Mouse (Mus musculus) brown adipose tissue, adult 24 weeks (tissue): ENCODE results near the gene Tmem138. TPM values are rescaled to one million over a fixed set of nuclear protein-coding genes. Genes with fewer than 3 reads are reported as not detected.
A peak's percentile ranks its signal among the peaks of the same experiment; 100 is the strongest.
"Not testable (repeated sequence)": the region's sequence is repeated elsewhere in the genome, so short reads cannot be mapped to it uniquely, and the experiment has no call there.

Experiments used
- H3K27ac ChIP-seq: fragments of 200-500 bp; replicated peaks from 2 replicates; pipeline ENCODE4 v1.5.1; 2012; ENCODE audit warnings: low read depth, mild to moderate bottlenecking, low read length
- H3K4me1 ChIP-seq: fragments of 200-500 bp; 2 replicates; pipeline ENCODE4 v1.6.1; 2012; ENCODE audit warnings: low read length, mixed read lengths; ENCODE audit not compliant: control insufficient read depth, insufficient read depth, insufficient read length
- H3K4me3 ChIP-seq: fragments of 200-500 bp; 2 replicates; pipeline ENCODE4 v1.5.1; 2012; ENCODE audit warnings: low read depth, mild to moderate bottlenecking, low read length, moderate library complexity; ENCODE audit not compliant: insufficient read depth
- polyA plus RNA-seq: library from polyadenylated mRNA; stranded (reverse); fragments of >200 nt; gene quantifications from 2 replicates; pipeline ENCODE4 v1.2.4, GENCODE M21; 2012; ENCODE audit not compliant: missing spikeins, insufficient read depth, insufficient read length

Gene Tmem138
- polyA plus RNA-seq, 1 experiment: 6.6 TPM

DNA sequence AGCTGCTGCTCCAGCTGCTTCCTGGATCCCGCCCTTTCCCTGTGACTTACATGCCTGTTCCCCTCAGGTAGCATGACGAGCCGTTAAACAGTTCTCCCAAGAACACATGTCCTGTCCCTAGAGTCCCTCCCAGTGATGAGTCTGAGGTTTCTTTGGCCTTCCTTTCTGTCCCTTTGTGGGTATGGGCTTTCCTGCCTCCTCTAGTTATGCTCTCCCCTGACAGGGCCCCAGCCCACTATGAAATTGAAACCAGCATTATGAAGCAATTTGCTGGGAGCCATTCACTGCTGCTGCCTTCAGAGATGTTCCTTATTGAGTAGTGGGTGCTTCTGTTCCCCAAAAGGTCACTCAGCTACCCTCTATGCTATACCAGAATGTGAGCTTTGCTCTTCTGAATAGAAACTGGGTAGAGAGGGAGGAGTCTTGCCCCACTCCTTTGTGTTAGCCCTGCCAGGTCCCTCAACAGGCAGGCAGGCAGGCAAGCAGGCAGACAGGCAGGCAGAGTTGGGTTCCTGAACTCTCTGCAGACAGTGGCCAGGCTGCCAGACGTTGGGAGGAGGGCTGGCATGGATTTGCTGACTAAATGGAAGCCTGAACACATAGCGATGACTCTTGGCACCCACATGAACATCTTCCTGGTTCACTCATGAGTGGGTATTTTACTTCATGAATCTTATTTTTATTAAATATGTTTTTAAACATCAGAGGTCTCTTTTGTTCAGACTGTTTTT, 12.1 kb upstream of the Tmem138 start:
- no peaks in the 10 kb centered on the region for H3K4me1 ChIP-seq
- H3K27ac ChIP-seq: no peak overlapping the region
- H3K4me3 ChIP-seq: no peak overlapping the region

DNA sequence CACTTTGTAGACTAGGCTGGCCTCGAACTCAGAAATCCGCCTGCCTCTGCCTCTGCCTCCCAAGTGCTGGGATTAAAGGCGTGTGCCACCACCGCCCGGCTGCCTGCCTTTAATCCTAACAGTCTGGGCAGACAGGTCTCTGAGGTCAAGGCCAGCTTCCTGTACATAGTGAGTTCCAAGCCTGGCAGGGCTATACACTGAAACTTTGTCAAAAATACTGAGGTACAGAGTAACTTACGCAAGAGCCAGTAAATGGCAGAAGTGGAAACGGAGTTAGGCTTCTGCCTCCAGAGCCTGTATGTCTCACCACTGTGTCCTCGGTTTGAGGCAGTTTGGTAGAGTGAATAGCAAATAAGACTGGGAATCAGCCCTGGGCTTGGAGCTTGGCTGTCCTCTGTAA, 10.1 kb upstream of the Tmem138 start:
- H3K27ac ChIP-seq: no peak overlapping the region
- H3K4me1 ChIP-seq: no peaks in the 10 kb centered on the region
- no peak overlapping the region for H3K4me3 ChIP-seq

DNA sequence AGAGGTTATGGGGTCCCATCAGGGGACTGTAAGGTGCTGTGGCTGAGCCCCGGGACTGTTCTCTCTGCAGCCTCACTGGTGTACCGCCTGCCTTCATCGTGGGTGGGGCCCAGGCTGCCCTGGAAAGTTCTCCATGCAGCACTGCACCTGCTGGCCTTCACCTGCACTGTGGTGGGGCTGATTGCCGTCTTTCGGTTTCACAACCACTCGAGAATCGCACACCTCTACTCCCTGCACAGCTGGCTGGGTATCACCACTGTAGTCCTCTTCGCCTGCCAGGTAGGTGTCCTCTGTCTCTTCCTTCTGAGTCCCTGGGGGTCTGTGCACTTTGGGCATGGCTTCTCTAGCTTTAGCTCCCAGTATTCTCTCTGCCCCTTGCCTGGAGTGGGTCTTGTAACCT, 8.0 kb upstream of the Tmem138 start:
- no peak overlapping the region for H3K4me3 ChIP-seq
- no peaks in the 10 kb centered on the region for H3K4me1 ChIP-seq
- no peak overlapping the region for H3K27ac ChIP-seq

DNA sequence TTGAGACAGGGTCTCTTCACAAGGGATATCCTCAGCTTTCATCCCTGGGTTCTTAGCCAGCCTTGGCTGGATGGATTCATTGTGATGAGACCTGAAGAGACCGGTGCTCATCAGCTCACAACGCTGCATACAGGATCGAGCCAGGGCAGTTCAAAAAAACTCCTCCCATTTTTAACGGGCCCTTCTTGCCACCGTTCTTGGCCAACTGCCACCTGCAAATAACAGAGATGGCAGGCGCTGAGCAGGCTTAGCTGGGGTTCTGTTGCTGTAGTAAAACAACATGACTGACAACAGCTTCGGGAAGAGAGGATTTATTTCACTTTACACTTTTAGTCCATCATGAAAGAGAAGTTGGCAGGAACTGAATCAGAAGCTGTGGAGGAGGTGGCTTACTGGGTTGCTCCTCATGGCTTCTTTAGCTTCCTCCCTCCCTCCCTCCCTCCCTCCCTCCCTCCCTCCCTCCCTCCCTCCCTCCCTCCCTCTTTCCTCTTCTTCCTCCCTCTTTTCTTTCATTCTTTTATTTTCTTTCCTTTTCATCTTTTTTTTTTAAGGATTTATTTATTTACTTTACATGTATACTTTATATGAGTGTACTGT, 6.5 kb upstream of the Tmem138 start:
- no peak overlapping the region for H3K27ac ChIP-seq
- no peaks in the 10 kb centered on the region for H3K4me1 ChIP-seq
- no peak overlapping the region for H3K4me3 ChIP-seq

DNA sequence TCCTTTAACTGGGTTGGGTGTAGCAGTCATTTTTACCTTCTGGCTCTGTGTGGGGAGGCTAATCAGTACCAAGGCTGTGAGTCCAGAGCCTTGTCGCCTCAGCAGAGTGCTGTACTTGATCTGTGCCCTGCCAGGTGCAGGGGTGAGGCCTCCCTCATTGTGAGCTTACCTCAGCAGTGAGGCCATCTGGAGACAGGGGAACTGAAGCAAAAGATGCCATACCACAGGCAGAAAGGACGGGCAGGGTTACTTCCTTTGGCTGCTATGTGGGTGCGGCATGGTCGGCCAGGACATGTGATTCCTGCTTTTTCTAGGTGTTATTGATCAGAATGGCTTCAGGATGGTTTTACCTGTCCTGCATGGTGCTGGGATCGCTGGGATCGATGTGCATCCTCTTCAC, 4.8 kb upstream of the Tmem138 start:
- Histone ChIP-seq H3K27ac (no peak overlapping the region), H3K4me1 (peaks cover 3% of the 10 kb centered on the region; the same call in 1 of the 2 replicates), H3K4me3 (no peak overlapping the region)

DNA sequence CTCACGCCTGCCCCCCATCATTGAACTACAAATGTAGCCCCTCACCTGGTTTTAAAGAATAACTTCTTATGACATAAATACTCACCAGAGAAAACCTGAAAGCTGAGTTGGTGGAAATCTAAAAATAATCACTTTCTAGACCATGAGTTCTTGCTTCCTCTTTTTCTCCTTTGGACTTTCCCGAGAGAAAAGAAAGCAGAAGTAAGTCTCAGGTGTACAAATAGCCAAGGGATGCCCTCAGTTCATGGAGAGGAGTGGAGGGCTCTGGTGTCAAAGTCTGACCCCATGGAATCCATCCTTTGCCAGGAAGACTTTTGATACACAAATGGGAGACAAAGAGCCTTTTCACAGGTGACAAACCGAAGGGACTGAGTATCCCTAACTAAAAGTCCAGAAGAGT, 3.6 kb upstream of the Tmem138 start:
- no peak overlapping the region for H3K4me3 ChIP-seq
- no peak overlapping the region for H3K27ac ChIP-seq
- peaks cover 3% of the 10 kb centered on the region; the same call in 1 of the 2 replicates for H3K4me1 ChIP-seq

DNA sequence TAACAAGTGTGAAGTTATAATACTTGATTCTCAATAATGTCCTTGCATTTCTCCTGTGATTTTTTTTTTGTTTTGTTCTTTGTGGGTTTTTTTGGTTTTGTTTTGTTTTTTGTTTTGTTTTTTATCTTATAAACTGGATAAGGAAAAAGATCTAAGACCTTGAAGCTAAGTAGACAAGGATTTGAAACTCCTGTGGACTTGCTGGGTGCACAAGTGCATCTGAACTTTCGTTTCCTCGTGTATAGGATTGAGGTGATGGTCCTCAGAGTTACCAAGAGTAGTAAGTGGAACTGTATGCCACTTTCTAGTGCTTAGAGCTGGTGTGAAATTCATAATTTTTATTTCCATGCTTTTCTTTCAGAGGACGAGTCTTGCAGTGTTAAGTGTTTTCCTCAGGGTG, 2.9 kb upstream of the Tmem138 start:
- peaks cover 3% of the 10 kb centered on the region; the same call in 1 of the 2 replicates for H3K4me1 ChIP-seq
- H3K27ac ChIP-seq: no peak overlapping the region
- no peak overlapping the region for H3K4me3 ChIP-seq

DNA sequence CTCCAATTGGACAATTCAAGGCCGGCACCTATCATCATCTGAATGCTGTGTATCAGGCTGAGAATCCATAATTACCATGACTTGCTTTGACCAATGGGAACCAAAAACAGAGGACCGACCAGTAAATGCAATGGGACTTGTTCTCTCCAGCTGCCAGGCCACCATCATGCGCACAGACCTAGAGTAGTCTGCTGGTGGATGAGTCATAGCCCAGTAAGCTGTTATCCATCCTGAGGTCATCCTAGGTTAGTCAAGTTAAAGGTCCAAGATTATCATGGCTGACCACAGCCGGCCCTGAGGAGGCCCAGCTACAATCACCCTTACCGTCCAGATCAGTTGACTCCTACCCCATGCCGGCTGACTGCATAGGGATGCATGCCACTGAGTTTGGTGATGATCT, 7.5 kb downstream of the Tmem138 start:
- no peak overlapping the region for H3K4me3 ChIP-seq
- no peaks in the 10 kb centered on the region for H3K4me1 ChIP-seq
- no peak overlapping the region for H3K27ac ChIP-seq

DNA sequence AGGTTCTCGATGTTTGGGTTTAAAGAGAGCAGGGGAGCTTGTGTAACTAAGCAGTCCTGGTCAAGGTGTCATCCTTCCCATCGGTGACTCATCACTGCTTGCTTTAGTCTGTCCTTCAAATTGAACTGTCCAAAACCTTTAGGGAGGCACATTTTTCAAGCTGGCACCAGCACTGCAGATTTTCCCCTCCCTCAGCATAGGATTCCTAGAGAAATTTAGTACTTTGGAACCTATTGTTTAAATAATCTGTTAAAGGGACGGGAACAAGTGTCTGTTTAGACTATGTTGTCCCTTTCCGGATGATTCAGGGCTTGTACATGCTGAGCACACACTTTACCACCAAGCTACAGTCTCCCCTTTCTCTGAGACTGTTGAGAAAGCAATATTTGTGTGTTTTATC, 11.9 kb downstream of the Tmem138 start:
- Histone ChIP-seq H3K27ac (no peak overlapping the region), H3K4me3 (no peak overlapping the region), H3K4me1 (no peaks in the 10 kb centered on the region)

DNA sequence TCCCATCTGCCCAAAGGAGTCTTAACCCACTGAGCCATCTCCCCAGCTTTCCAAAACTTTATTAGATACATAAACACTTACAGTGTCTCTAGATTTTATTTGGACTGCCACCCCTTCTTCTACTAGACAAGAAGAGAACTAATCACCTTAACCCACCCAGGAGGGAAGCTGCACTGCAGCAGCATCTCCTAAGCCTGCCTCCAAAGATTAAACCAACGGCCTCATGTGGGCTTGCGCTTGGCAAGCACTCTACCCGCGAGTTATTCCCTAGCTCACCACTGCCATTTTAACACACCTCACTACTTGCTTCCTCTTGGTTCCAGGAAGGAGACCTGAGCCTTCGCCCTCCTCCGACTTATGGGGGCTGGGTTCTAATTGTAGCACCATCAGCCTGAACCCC, 12.9 kb downstream of the Tmem138 start:
- Histone ChIP-seq H3K4me3 (no peak overlapping the region), H3K27ac (no peak overlapping the region), H3K4me1 (no peaks in the 10 kb centered on the region)

DNA sequence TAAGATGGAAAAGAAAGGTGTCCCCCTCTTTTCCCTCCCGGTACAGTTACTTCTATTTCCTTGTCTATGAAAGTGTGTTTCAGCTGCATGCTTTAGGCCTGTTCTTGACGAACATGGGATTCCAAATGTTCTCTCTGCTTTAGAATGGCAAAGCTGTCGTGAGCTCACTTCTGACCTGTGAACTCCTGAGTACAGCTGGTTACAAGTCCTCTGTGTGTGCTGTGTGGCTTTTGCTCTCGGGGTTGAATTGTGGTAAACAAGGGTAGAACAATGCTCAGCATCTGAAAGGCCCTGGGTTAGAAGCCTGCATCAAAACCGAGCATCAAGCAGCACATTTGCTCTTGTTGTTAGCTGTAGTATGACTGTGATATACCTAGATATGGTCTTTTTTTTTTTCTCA, 14.8 kb downstream of the Tmem138 start:
- Histone ChIP-seq H3K4me3 (no peak overlapping the region), H3K4me1 (no peaks in the 10 kb centered on the region), H3K27ac (peak overlapping the region; percentile 82)

DNA sequence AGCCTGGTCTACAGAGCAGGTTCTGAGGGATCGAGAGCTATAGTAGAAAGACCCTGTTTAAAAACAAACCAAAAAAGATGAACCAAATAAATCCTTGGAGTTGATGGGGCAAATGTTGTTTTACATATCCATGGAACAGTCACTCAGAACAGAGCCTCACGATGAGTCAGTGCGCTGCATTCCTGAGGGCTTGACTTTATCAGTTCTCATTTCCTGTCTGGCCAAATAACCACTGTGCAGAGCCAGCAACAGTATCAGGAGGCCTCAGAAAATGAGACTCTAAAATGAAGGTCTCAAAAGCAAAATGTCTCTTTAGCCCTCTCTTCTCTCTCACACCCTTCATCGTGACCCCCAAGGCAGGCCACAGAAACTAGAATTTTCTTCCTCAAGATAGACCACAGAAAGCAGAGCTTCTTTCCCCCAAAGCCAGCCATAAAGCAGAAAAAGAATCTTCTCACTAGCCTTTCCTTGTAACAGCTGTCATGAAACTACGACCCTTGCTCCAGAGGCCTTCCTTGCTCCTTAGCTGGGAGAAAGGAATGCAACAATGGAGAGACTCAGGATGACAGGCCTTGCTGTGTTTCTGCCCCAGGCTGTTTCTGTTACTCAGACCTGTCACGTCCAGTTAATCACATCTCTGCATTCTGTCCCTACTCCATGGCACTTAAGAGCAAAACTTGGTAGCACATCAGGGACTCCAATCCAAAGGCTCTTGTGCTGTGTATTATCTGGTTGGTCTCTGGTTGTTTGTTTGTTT, 15.4 kb downstream of the Tmem138 start:
- Histone ChIP-seq H3K4me3 (no peak overlapping the region), H3K27ac (peak overlapping the region; percentile 82), H3K4me1 (no peaks in the 10 kb centered on the region)

DNA sequence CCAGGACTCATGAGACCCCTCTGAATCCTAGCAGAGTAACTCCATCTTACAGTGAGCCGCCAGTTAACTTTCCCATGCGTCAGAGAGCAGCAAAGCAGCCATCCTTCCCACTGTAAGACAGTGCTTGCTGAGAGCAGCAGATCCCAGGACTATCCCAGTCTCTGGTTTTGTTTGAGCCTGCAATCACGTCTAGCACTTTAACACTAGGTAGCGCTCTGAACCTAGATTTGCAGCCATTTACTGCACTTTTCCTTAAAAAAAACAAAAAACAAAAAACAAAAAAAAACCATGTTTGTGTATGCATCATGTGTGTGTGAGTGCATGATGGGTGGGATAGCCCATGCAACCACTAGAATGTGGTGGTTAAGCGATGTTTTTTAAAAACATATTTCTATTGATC, 17.1 kb downstream of the Tmem138 start:
- no peak overlapping the region for H3K27ac ChIP-seq
- H3K4me1 ChIP-seq: peaks cover 4% of the 10 kb centered on the region; the same call in 1 of the 2 replicates
- no peak overlapping the region for H3K4me3 ChIP-seq

DNA sequence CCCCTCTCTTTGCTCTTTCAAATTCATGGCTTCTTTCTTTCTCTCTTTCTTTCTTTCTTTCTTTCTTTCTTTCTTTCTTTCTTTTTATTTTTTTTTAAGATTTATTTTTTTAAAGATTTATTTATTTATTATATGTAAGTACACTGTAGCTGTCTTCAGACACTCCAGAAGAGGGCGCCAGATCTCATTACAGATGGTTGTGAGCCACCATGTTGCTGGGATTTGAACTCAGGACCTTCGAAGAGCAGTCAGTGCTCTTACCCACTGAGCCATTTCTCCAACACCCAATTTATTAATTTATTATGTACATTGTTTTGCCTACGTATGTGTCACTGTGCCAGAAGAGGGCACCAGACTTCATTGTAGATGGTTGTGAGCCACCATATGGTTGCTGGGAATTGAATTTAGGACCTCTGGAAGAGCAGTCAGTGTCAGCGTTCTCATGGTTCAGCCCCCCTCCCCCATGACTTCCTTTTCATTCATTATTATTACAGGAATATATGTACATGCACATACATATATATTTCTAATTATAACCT, 19.3 kb downstream of the Tmem138 start:
- H3K4me1 ChIP-seq, H3K4me3 ChIP-seq, H3K27ac ChIP-seq: not testable (repeated sequence)

DNA sequence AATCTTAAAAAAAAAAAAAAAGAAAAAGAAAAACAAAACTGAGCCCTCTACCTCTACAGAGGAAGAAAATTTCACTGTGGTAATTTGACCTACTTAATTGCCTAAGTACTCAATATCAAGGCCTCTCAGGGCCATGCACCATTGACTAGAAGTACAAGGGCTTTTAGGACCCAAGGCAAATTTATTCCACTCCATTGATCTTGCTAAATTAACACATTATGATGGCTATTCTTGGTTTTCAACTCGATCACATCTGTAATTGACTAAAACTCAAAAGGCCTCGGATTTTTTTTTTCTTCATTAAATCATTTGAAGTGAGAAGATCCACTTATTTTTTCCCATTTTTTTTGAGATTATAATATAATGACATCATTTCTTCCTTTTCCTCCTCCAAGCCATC, 19.7 kb downstream of the Tmem138 start:
- Histone ChIP-seq H3K4me3 (no peak overlapping the region), H3K27ac (no peak overlapping the region), H3K4me1 (peaks cover 4% of the 10 kb centered on the region; the same call in 1 of the 2 replicates)
